Mouse (Mus musculus): ENCODE measurements at regions not wholly inside any gene's neighbourhood (a gene's known extent, or its start where the extent isn't known, plus 50 kb on each side); places are given as distances from the start of the nearest gene placed in this dataset.

- H3K9ac ChIP-seq (ENCODE audit: insufficient read depth, low read depth) = no peak overlapping the region
- no peaks in the 10 kb centered on the region for H3K36me3 ChIP-seq (replicated peaks in 1 of 2; ENCODE audit: control insufficient read depth in 1 of 2, insufficient read depth in 1 of 2, low read length in 1 of 2)
- TF ChIP-seq ETS1 (conservative IDR thresholded peaks at IDR 0.05; ENCODE audit: low read depth, low read length) (no peak), IRF4 (IDR thresholded peaks at IDR 0.05; ENCODE audit: low read depth, low read length) (no peak), SIN3A (IDR thresholded peaks at IDR 0.05; ENCODE audit: low read length) (no peak), ZMIZ1 (IDR thresholded peaks at IDR 0.05; ENCODE audit: low read depth, low read length) (no peak), CHD2 (IDR thresholded peaks at IDR 0.05; ENCODE audit: low read length) (no peak), MAX (IDR thresholded peaks at IDR 0.05; ENCODE audit: low read length) (no peak), ZC3H11A (IDR thresholded peaks at IDR 0.05; ENCODE audit: low read depth, low read length) (no peak), NELFE (IDR thresholded peaks at IDR 0.05; ENCODE audit: low read depth, low read length) (no peak)
- no peaks in the 10 kb centered on the region for H3K9me3 ChIP-seq (replicated peaks; ENCODE audit: low read length)
- peaks cover 11% of the 10 kb centered on the region for H3K27me3 ChIP-seq (replicated peaks)
- H3K27ac ChIP-seq (ENCODE audit: insufficient read depth, low read depth) = no peak overlapping the region
- no peak overlapping the region for H3K4me3 ChIP-seq (replicated peaks in 1 of 3; ENCODE audit: low read depth in 2 of 3, low read length in 2 of 3, poor library complexity in 1 of 3)
- no peaks in the 10 kb centered on the region for H3K79me2 ChIP-seq (replicated peaks; ENCODE audit: control insufficient read depth, extremely low read depth, insufficient read depth, poor library complexity, severe bottlenecking)
- dilution Hi-C loops (cut with MboI; ENCODE audit: extremely low pct_ligation_motif_present, extremely low pct_unique_long_range_greater_than_20kb, low sequenced_read_pairs) = no loop called here
- H3K4me1 ChIP-seq (ENCODE audit: control insufficient read depth in 1 of 2, insufficient read depth in 2 of 2) = no peaks in the 10 kb centered on the region
- in situ Hi-C loops (cut with MboI; ENCODE audit: low pct_ligation_motif_present, low pct_unique_long_range_greater_than_20kb, low sequenced_read_pairs) = no loop called here
- no peak for DNase-seq (ENCODE audit: extremely low read depth)
- no peak overlapping the region for H3K4me2 ChIP-seq (ENCODE audit: insufficient read depth, low read depth, poor library complexity, severe bottlenecking)
Observed at GRCm38 (mm10) chr6:107661009-107661764, 131.6 kb downstream of the Lrrn1 start.

GRCm38 (mm10) chr6:107699298-107699697, 169.7 kb downstream of the Lrrn1 start:
- Histone ChIP-seq H3K79me2 (replicated peaks; ENCODE audit: control insufficient read depth, extremely low read depth, insufficient read depth, poor library complexity, severe bottlenecking) (no peaks in the 10 kb centered on the region), H3K4me3 (replicated peaks in 1 of 3; ENCODE audit: low read depth in 2 of 3, low read length in 2 of 3, poor library complexity in 1 of 3) (no peak overlapping the region), H3K4me2 (ENCODE audit: insufficient read depth, low read depth, poor library complexity, severe bottlenecking) (no peak overlapping the region), H3K9ac (ENCODE audit: insufficient read depth, low read depth) (no peak overlapping the region), H3K36me3 (replicated peaks in 1 of 2; ENCODE audit: control insufficient read depth in 1 of 2, insufficient read depth in 1 of 2, low read length in 1 of 2) (no peaks in the 10 kb centered on the region), H3K4me1 (ENCODE audit: control insufficient read depth in 1 of 2, insufficient read depth in 2 of 2) (no peaks in the 10 kb centered on the region), H3K27ac (ENCODE audit: insufficient read depth, low read depth) (no peak overlapping the region), H3K9me3 (replicated peaks; ENCODE audit: low read length) (no peaks in the 10 kb centered on the region), H3K27me3 (replicated peaks) (peaks cover 12% of the 10 kb centered on the region)
- dilution Hi-C loops (cut with MboI; ENCODE audit: extremely low pct_ligation_motif_present, extremely low pct_unique_long_range_greater_than_20kb, low sequenced_read_pairs) = no loop called here
- DNase-seq (ENCODE audit: extremely low read depth) = no peak
- no peak for TF ChIP-seq CTCF (conservative IDR thresholded peaks at IDR 0.05 in 1 of 2, IDR thresholded peaks at IDR 0.05 in 1 of 2; ENCODE audit: low read depth in 2 of 2, low read length in 2 of 2)
- TF ChIP-seq KAT2A (IDR thresholded peaks at IDR 0.05; ENCODE audit: insufficient replicate concordance, low read length) = no peak
- no peak for TF ChIP-seq ELF1 (IDR thresholded peaks at IDR 0.05; ENCODE audit: low read depth, low read length)
- TF ChIP-seq CHD2 (IDR thresholded peaks at IDR 0.05; ENCODE audit: low read length) = no peak
- TF ChIP-seq EP300 (IDR thresholded peaks at IDR 0.05; ENCODE audit: low read length) = peak; percentile 45
- TF ChIP-seq RAD21 (IDR thresholded peaks at IDR 0.05; ENCODE audit: low read depth, low read length) = no peak
- no peak for TF ChIP-seq UBTF (IDR thresholded peaks at IDR 0.05; ENCODE audit: low read depth, low read length)
- TF ChIP-seq MAZ (IDR thresholded peaks at IDR 0.05; ENCODE audit: low read depth, low read length) = no peak
- no peak for TF ChIP-seq POLR2A (IDR thresholded peaks at IDR 0.05; ENCODE audit: low read depth, low read length)
- no peak for TF ChIP-seq E2F4 (IDR thresholded peaks at IDR 0.05; ENCODE audit: insufficient replicate concordance, low read depth, low read length)
- peak; percentile 77 for TF ChIP-seq JUN (IDR thresholded peaks at IDR 0.05; ENCODE audit: insufficient read depth, low read depth, low read length)
- no peak for TF ChIP-seq USF2 (conservative IDR thresholded peaks at IDR 0.05; ENCODE audit: low read depth, low read length)
- no peak for TF ChIP-seq MYC (IDR thresholded peaks at IDR 0.05; ENCODE audit: low read depth, low read length)
- no peak for TF ChIP-seq NRF1 (IDR thresholded peaks at IDR 0.05; ENCODE audit: low read depth, low read length)
- no peak for TF ChIP-seq ZKSCAN1 (IDR thresholded peaks at IDR 0.05; ENCODE audit: borderline replicate concordance, low read depth, low read length)
- peak; percentile 38; the same call in 1 of the 2 replicates for TF ChIP-seq IRF4 (IDR thresholded peaks at IDR 0.05; ENCODE audit: low read depth, low read length)
- TF ChIP-seq JUND (conservative IDR thresholded peaks at IDR 0.05; ENCODE audit: low read depth, low read length) = peak; percentile 59; the same call in 1 of the 2 replicates
- TF ChIP-seq GABPA (IDR thresholded peaks at IDR 0.05; ENCODE audit: insufficient replicate concordance, low read depth, low read length) = no peak
- TF ChIP-seq BHLHE40 (IDR thresholded peaks at IDR 0.05; ENCODE audit: low read depth, low read length) = no peak
- no peak for TF ChIP-seq TBP (conservative IDR thresholded peaks at IDR 0.05; ENCODE audit: low read depth, low read length)
- no peak for TF ChIP-seq ETS1 (conservative IDR thresholded peaks at IDR 0.05; ENCODE audit: low read depth, low read length)
- no peak for TF ChIP-seq ZC3H11A (IDR thresholded peaks at IDR 0.05; ENCODE audit: low read depth, low read length)
- 0 out of 2 replicates have a peak, but pooled peaks have one; percentile 9 for TF ChIP-seq ZNF384 (IDR thresholded peaks at IDR 0.05; ENCODE audit: low read depth, low read length)
- no peak for TF ChIP-seq SIN3A (IDR thresholded peaks at IDR 0.05; ENCODE audit: low read length)
- TF ChIP-seq CHD1 (IDR thresholded peaks at IDR 0.05; ENCODE audit: low read depth, low read length) = no peak
- no peak for TF ChIP-seq MEF2A (IDR thresholded peaks at IDR 0.05; ENCODE audit: borderline replicate concordance, low read depth, low read length)
- TF ChIP-seq MXI1 (IDR thresholded peaks at IDR 0.05; ENCODE audit: low read depth, low read length) = no peak
- in situ Hi-C loops (cut with MboI; ENCODE audit: low pct_ligation_motif_present, low pct_unique_long_range_greater_than_20kb, low sequenced_read_pairs) = no loop called here
